Mouse (Mus musculus): Measurements from ENCODE around the gene Slc12a4.

- no peak for TF ChIP-seq CTCF (IDR thresholded peaks at IDR 0.05; ENCODE audit: low read depth, low read length)
- peak; percentile 72; the same call in 1 of the 2 replicates for TF ChIP-seq POLR2A (IDR thresholded peaks at IDR 0.05; ENCODE audit: extremely low read depth, insufficient read depth, low read length)
These were observed at the start of gene Slc12a4 for GRCm38 (mm10) chr8:105965905-105966341.
